Mouse (Mus musculus): ENCODE data around the gene Gna15.

Gene Gna15

DNA sequence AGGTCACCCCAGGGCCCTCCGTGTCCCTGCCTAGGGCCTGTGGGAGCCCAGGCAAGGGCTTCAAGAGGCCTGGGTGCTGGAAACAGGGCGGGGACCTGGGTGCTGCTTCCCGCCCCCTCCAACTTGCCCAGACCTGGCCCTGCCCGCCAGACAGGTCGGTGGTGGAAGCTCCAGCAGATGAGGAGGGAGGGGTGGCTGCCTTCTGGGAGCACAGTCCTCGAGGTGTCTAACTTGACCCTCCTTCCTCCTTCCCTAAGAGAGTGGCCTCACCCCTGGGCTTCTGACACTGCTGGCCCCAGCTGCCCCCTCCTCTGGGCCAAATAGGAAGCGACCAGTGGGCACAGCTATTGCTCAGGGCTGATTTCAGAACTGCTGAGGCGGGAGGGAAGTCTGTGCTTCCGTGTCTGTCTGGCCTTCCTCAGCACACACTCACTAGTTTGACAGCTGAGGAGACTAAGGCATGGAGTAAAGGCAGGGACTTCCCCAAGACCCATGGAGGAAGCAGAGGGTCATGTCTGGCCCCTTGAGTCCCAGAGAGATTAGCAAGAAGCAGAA lies at the start of gene Gna15:
Gene Gna15, minus strand, starts transcription at position 175 of the 555 bp plus-strand sequence.
- in situ Hi-C loops (cut with MboI): no loop called here

DNA sequence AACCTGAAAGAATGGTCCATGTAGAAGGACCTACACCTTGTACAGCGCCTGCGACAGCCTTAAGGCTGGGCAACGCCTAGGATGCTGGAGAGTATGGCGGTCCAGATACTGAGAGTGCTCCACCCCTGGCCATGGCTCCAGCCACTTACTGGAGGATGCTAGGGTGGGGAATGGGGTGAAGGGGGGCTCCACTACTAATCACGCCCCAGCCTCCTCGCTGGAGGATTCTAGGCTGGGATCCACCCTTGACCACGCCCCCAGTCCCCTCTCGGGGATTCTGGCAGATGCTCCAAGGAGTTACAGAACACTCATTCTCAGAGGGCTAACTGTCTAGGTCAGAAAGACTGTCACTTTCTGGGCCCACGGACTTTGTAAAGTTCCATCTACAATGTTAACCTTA lies 49.0 kb upstream of the Gna15 start:
- in situ Hi-C loops (cut with MboI): no loop called here

GRCm38 (mm10) chr10:81572133-81572671 lies 48.2 kb upstream of the Gna15 start:
- in situ Hi-C loops (cut with MboI): no loop called here

- in situ Hi-C loops (cut with MboI): no loop called here
Measured at GRCm38 (mm10) chr10:81571501-81571876, 47.5 kb upstream of the Gna15 start.

DNA sequence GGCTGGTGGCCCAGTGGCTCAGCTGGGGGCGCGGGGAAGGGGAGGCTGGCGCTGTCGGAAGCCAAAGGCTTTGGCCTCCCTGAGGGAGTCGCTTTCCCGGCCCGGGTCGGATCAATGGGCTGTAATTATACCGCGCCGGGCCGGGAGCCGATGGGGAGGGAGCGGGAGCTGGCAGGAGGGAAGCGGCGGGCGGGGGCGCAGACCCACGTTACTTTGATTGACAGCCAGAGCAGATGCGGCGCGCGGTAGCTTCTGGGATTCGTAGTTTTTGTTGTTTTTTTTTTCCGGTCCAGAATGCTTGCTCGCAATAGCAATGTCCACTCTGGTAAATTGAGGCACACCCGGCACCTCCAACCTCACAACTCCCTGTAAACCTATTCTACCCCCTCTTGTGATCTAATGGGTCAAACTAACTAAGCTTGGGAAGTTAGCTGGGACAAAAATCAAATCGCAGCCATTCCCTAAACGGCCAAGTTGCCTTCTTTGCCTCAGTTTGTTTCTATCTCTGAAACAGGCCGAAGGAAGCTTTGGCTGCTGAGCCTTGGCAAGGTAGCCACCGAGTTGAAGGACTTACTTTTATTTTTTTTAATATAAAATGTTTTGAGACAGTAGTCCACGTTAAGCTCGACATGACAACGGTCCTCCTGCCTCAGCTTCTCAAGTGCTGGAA lies 46.9 kb upstream of the Gna15 start:
- in situ Hi-C loops (cut with MboI): no loop called here

DNA sequence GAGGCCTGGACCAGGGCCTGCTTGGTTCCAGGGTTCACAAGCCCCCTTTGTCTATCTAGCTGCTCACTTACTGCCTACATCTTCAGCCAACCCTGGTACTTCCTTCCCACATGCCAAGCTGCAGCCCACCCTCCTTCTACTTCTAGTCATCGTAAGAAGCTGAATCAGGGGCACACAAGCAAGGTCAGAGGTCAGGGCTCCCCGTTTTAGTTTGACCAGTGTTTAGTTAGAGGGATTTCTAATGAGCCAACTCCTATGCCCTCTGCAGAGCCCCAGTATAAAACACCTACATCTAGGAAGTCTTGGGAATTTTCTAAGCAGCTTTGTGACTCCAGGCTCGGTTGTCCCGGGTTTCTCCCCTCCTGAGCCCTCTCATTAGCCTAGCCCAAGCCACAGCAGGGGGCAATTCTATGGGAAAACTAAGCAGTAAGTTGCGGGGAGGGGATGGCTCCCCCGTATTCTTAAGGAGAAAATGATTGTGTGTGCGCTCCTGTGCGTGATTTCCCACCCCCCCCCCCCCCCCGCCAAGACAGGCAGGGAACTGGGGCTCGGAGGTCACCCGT lies 46.3 kb upstream of the Gna15 start:
- in situ Hi-C loops (cut with MboI): no loop called here

GRCm38 (mm10) chr10:81569507-81570237 lies 45.6 kb upstream of the Gna15 start:
- in situ Hi-C loops (cut with MboI): loop anchor here (5.0 kb wide), 1 partner anchor 33 kb away; the partner anchor contains the start of gene Tle6

GRCm38 (mm10) chr10:81568381-81569191 lies 44.6 kb upstream of the Gna15 start:
- in situ Hi-C loops (cut with MboI): loop anchor here (5.0 kb wide), 1 partner anchor 34 kb away; the partner anchor contains the start of gene Tle6

DNA sequence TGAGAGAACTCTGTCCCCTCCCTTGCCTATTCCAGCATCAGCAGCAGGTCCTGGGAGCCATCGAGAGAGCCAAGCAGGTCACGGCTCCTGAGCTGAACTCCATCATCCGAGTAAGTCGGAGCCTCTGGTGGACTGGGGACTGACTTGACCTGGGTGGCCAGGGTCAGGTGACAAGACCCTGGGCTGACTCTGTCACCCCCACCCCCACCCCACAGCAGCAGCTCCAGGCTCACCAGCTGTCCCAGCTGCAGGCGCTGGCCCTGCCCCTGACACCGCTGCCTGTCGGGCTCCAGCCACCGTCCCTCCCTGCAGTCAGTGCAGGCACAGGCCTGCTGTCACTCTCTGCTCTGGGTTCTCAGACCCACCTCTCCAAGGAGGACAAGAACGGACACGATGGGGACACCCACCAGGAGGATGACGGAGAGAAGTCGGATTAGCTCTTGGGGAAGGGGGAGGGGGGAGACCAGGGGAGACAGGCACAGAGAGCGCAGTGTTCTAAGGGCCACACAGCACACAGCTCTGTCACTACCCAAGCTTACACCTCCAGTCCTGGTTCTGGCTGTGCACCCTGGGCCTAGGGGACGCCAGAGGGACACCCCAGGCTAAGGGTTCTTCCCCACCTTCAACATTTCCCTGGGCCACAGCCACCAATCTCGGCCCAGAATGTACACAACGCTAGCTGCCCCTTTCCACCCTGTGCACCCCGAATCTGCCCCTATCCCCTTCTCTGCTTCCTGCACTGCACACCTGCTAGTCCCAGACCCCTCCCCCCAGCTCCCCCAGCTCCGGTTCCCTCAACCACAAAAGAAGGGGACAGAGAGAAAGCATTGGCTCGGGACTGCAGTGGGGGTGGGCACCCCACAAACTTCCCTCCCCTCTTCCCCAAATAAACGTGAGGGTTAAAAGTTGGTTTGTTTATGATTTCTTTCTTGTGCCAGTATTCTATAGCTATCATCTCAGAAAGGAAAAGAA lies 41.5 kb upstream of the Gna15 start:
- in situ Hi-C loops (cut with MboI): loop anchor here (5.0 kb wide), 1 partner anchor 37 kb away; the partner anchor contains the start of gene Tle6

DNA sequence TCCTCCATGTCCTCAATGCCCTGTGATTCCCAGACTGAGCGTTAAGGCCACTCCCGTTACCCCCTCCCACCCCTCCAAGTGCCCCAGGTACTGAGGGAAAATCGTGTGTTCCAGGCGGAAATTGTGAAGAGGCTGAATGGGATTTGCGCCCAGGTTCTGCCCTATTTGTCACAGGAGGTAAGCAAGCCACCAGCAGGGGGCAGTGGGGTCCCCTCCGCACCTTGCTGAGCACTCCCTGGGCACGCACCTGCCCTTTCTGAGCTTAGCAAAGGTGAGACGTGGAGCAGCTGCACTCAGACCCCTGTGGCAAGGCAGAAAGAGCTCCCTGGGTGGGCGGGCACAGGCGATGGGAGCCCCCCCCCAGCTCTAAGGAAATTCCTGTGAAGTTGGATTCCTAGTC lies 40.7 kb upstream of the Gna15 start:
- in situ Hi-C loops (cut with MboI): loop anchor here (5.0 kb wide), 1 partner anchor 38 kb away; the partner anchor contains the start of gene Tle6

- in situ Hi-C loops (cut with MboI): no loop called here
Measured at GRCm38 (mm10) chr10:81564216-81564615, 40.2 kb upstream of the Gna15 start.

DNA sequence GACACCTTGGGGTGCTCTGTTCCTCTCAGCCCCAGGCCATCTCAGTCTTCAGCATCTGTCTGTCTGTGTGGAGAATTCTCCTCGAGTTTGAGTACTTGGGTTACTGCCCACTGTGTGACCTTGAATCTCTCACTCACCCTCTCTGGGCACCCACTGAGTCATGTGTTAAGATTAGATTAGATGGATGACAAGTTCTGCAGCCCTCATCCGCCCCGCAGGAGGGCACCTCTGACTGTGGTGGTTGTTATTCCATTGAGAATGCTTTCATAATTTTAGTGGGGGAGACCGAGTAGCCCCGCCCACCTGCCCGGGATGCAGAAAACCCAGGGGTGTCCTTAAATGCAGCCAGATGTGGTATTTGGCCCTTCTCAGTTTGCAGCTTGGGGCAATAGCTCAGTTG lies 39.5 kb upstream of the Gna15 start:
- in situ Hi-C loops (cut with MboI): no loop called here

DNA sequence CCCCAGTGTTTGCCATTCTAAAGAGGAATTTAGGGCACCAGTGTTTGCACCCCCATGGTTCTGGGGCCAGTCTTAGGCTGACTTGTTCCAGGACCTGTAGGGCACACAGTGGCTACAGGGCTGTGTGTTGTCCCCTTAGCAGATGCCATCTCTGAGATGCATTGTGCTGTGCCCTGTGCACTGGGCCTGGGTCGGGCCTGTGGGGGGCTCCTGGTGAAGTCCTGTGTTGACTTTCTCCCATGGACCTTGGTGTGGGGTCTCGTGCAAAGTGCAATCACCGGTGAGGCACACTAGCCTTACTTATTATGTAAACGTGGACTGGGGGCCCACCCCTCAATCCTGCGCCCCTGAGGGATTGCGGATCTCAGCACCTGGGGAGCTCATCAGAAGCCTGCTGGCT lies 38.4 kb upstream of the Gna15 start:
- in situ Hi-C loops (cut with MboI): no loop called here

DNA sequence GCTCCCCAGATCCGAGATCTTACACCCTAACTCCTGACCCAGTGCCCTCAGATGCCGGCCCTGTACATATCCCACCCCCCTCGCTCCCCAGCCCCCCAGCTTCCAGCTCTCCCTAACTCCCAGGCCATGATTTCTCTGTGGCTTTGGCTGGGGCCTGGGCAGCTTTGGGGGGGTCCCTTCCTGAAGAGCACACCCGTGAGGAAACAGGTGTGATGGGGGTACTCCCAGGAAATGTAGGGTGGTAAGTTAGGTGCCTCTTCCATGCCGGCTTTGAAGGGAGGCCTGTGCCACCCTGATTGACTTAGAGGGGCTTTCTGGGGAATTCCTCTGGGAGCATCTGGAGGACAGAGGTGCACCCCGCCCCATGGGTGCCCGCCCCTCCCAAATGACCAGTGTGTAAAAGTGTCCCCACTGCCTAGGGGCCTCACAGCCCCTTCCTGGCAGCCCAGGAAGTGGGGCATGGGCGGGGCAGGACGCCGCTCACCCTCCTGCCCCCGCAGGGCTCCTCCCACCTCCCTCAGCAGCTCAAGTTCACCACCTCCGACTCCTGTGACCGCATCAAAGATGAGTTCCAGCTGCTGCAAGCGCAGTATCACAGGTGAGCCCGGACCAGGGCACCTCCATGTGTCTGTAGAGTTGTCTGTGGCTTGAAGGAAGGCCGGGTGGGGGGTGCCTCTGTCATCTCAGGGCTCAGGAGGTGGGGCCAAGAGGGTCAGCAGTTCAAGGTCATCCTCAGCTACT lies 36.9 kb upstream of the Gna15 start:
- in situ Hi-C loops (cut with MboI): no loop called here

GRCm38 (mm10) chr10:81559627-81560539 lies 35.9 kb upstream of the Gna15 start:
- in situ Hi-C loops (cut with MboI): no loop called here

DNA sequence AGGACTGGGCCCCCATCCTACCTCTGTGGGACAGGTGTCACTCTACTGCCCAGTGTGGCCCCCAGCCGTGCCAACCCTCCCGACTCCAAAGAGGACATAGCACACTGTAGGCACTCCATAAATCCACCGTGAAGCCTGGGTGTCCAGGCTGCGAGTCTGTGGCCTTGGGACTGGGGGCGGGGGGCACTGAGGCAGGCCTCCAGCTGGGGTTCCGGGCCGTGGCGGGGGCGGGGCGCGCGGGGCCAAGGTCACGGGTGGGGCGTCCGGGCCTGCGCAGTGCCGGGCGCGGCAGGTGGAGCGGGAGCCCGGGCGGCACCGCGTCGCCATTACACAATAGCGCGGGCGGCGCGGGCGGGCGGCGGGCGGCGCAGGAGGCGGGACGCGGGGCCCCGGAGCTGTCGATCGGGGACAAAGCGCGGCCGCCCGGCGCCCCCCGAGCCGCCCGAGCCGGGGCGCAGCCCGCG lies 35.2 kb upstream of the Gna15 start, which contains the start of gene Aes:
Gene Aes, plus strand, starts transcription at position 326 of the 464 bp plus-strand sequence.
- in situ Hi-C loops (cut with MboI): no loop called here

DNA sequence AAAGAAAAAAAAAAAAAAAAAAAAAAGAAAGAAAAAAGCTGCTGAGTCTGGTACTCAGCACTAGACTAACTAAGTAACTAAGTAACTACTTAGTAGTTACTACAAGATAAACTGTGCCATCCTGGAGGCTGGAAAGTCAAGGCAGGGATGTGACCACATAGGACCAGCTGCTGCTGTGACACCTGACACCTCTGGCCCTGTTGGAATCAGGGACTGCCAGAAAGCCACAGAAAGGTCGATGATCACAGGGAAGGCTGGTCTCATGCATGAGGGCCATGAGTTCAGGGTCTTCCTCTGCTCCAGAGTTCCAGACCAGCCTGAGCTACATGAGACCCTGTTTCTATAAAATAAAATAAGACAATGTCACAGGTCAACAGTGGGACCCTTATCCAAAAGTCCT lies 33.5 kb upstream of the Gna15 start:
- in situ Hi-C loops (cut with MboI): no loop called here

DNA sequence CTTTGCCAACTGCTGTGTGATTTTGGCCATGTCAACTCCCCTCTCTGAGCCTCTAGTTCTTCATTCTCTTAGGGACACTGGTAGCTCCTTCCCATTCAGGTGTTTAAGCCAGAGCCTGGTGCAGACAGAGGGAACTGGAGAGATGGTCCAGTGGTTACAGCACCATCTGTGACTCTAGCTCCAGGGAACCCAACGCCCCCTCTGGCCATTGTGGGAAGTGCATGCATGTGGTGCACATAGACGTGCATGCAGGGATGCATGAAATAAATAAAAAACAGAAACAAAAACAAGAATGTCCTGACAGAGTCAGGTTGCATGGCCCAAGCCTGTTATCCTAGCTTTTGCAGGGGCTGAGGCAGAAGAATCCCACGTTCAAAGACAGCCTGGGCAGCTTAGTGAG lies 32.3 kb upstream of the Gna15 start:
- in situ Hi-C loops (cut with MboI): no loop called here
